Mouse (Mus musculus) liver, postnatal 0 days (tissue): ENCODE data around the gene Map1s.

Source experiments
- CTCF ChIP-seq: sonication (generic); IDR thresholded peaks from 2 replicates; pipeline ENCODE4 v1.5.1; 2016; ENCODE audit warnings: antibody characterized with exemption, low read depth
- EP300 ChIP-seq: IDR thresholded peaks from 2 replicates; pipeline ENCODE4 v1.6.1; 2016; ENCODE audit warnings: antibody characterized with exemption, low read depth, mild to moderate bottlenecking

DNA sequence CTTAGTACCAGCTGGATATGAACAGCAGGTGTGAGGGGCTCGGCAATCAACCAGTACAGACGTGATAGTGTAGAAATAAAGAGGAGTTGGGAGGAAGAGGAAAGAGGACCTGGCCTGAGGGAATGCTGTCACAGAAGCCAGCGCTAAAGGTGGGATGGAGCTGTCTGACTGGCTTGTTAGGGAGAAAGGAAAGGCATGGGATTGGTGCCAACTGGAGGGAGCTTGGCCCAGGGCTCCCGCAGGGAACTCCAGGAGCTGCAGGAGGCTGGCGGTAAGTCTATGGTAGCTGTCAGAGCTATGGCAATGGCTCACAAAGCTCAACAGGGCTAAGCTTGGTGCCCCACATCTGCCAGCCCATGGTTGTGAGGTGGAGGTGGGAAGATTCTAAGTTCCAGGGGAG lies 3.5 kb upstream of the Map1s start:
- TF ChIP-seq EP300 (no peak), CTCF (no peak)
